Comparison of ENCODE assay signal across 8 mouse cellular contexts in the genomic region with DNA sequence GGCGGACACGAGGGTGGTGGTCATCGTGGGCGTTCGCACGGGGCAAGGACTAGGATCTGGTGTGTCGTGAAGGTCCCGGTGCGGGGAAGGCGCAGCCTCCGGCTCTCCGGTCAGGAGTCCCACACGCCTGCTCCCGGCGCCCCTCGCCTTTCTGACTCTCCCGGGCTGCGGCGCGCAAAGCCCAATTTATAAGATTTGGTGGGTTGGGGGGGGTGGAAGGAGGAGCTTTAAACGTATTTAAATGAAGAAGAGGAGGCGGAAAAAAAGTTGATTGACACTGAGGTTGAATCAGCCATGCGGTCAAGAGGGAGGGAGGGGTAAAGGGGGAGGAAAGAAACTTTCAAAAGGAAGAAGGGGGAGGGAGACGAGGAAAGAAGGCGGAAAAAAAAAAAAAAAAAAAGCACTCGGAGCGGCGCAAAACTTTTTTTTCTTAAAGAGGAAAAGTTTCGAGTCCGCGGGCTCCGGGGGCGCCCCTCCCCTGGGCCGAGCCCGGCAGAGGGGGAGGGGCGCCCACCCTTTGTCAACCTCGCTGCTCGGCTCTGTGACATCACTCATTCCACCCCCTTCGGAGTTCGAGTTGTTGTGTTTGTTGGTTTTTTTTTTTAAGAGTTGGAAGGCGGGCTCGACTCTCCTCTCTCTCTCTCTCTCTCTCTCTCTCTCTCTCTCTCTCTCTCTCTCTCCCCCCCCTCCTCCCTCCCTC. TPM values are rescaled to one million over a fixed set of nuclear protein-coding genes. Genes with fewer than 3 reads are reported as not detected.
DNase-seq lines count a peak whose midpoint lies in the region; ATAC-seq and TF ChIP-seq lines count a peak whose summit lies in the region.

A gene (minus strand): TSS at position 162 of the 700 bp plus-strand sequence.

- no peak for TF ChIP-seq RAD21 in MEL (IDR thresholded peaks at IDR 0.05; ENCODE audit: low read depth, low read length)

- ATAC-seq in hindbrain, embryonic 12.5 days (ENCODE audit: low FRiP score): peak; percentile 42

- H3K79me2 ChIP-seq in MEL (ENCODE audit: control insufficient read depth, insufficient read depth, low read length, poor library complexity): peaks cover 36% of the 10 kb centered on the region

- peak within 1 kb of the TSS; percentile 96 for H3K27ac ChIP-seq in MEL (ENCODE audit: control insufficient read depth, low read depth, low read length)
- peak within 1 kb of the TSS; percentile 96 for H3K27ac ChIP-seq in hindbrain, embryonic 12.5 days

- no peaks in the 10 kb centered on the region for H3K9me3 ChIP-seq in MEL (replicated peaks; ENCODE audit: insufficient read depth, low read length)
- no peaks in the 10 kb centered on the region for H3K9me3 ChIP-seq in hindbrain, embryonic 12.5 days (replicated peaks)

- peak; percentile 97 for DNase-seq in MEL (ENCODE audit: low read depth, low spot score)
- DNase-seq in c-Kit-positive CD71-positive TER-119-negative erythroid progenitor cells, embryonic 14.5 days (ENCODE audit: low read depth): peak; percentile 92
- peak; percentile 74 to 81 for DNase-seq in frontal cortex, postnatal 14 days (ENCODE audit: low spot score in 2 of 2)
- DNase-seq in layer of hippocampus, postnatal 25 days (ENCODE audit: extremely low spot score in 1 of 2, low spot score in 1 of 2): peak; percentile 59 to 63
- peak; percentile 95 to 97 for DNase-seq in lung, postnatal 4 days
- DNase-seq in right cerebral cortex, adult 2 months (ENCODE audit: low spot score in 2 of 2): peak; percentile 54 to 59
- peak; percentile 95 for DNase-seq in urinary bladder, postnatal 14 days (ENCODE audit: low spot score)

- H3K4me3 ChIP-seq in MEL (ENCODE audit: control insufficient read depth in 1 of 2, insufficient read depth in 1 of 2, low read depth in 2 of 2, low read length in 2 of 2): peak within 1 kb of the TSS; percentile 87 to 88
- peak within 1 kb of the TSS; percentile 72 for H3K4me3 ChIP-seq in hindbrain, embryonic 12.5 days

- peak; percentile 99 for TF ChIP-seq POLR2A in MEL (IDR thresholded peaks at IDR 0.05; ENCODE audit: control insufficient read depth in 1 of 2, insufficient read depth in 1 of 2, low read depth in 1 of 2, low read length in 2 of 2, poor library complexity in 1 of 2)

- peaks cover 0 to 15% of the 10 kb centered on the region in 2 experiments; a peak in 2 of 4 replicates for H3K36me3 ChIP-seq in MEL (ENCODE audit: control insufficient read depth in 1 of 2, insufficient read depth in 2 of 2, low read length in 2 of 2)
- peaks cover 9% of the 10 kb centered on the region; the same call in 1 of the 2 replicates for H3K36me3 ChIP-seq in hindbrain, embryonic 12.5 days

- H3K4me1 ChIP-seq in MEL (ENCODE audit: control insufficient read depth in 1 of 2, insufficient read depth in 2 of 2, low read length in 2 of 2): peaks cover 2 to 11% of the 10 kb centered on the region in 2 experiments; a peak in 2 of 4 replicates
- peaks cover 36% of the 10 kb centered on the region for H3K4me1 ChIP-seq in hindbrain, embryonic 12.5 days

- TF ChIP-seq CTCF in MEL (IDR thresholded peaks at IDR 0.05 in 2 of 3, conservative IDR thresholded peaks at IDR 0.05 in 1 of 3; ENCODE audit: control insufficient read depth in 1 of 3, insufficient read depth in 1 of 3, low read depth in 2 of 3, low read length in 3 of 3, poor library complexity in 1 of 3, severe bottlenecking in 1 of 3): no peak

- H3K9ac ChIP-seq in MEL (ENCODE audit: control insufficient read depth, low read depth, low read length, poor library complexity, severe bottlenecking): peak within 1 kb of the TSS; percentile 98
- H3K9ac ChIP-seq in hindbrain, embryonic 12.5 days: peak within 1 kb of the TSS; percentile 90

- peak within 1 kb of the TSS; percentile 93 for H3K4me2 ChIP-seq in hindbrain, embryonic 12.5 days (replicated peaks)

- no peaks in the 10 kb centered on the region for H3K27me3 ChIP-seq in MEL (ENCODE audit: control insufficient read depth in 1 of 2, insufficient read depth in 2 of 2, low read length in 2 of 2)
- peaks cover 8% of the 10 kb centered on the region for H3K27me3 ChIP-seq in hindbrain, embryonic 12.5 days

- WGBS in hindbrain, embryonic 12.5 days: under 1% methylated on average over 35 of the region's 42 CpGs

- no peak; a peak in 1 of 4 replicates for TF ChIP-seq EP300 in MEL (IDR thresholded peaks at IDR 0.05; ENCODE audit: low read depth in 1 of 2, low read length in 2 of 2)

TF ChIP-seq in MEL, 35 proteins besides CTCF, POLR2A, EP300 and RAD21:
- TF ChIP-seq ELF1 (IDR thresholded peaks at IDR 0.05; ENCODE audit: low read depth, low read length) (peak; percentile 62; the same call in 1 of the 2 replicates), CHD1 (IDR thresholded peaks at IDR 0.05; ENCODE audit: low read depth, low read length) (no peak), ZC3H11A (IDR thresholded peaks at IDR 0.05; ENCODE audit: low read depth, low read length) (peak; percentile 27; the same call in 1 of the 2 replicates), POLR2AphosphoS5 (IDR thresholded peaks at IDR 0.05; ENCODE audit: borderline replicate concordance, low read depth, low read length) (peak; percentile 92; the same call in 1 of the 2 replicates), HCFC1 (IDR thresholded peaks at IDR 0.05; ENCODE audit: low read depth, low read length) (peak; percentile 37; the same call in 1 of the 2 replicates), MXI1 (IDR thresholded peaks at IDR 0.05; ENCODE audit: low read depth, low read length) (no peak; the same call in none of the 2 replicates), USF1 (IDR thresholded peaks at IDR 0.05; ENCODE audit: low read depth, low read length) (peak; percentile 48), MAX (IDR thresholded peaks at IDR 0.05; ENCODE audit: low read length) (no peak; the same call in 1 of the 2 replicates), MYC (IDR thresholded peaks at IDR 0.05; ENCODE audit: low read depth, low read length) (peak; percentile 95), NELFE (IDR thresholded peaks at IDR 0.05; ENCODE audit: low read depth, low read length) (peak; percentile 99), MAZ (IDR thresholded peaks at IDR 0.05; ENCODE audit: low read depth, low read length) (peak; percentile 86), MYB (IDR thresholded peaks at IDR 0.05; ENCODE audit: low read depth, low read length) (peak; percentile 53), CHD2 (IDR thresholded peaks at IDR 0.05; ENCODE audit: low read length) (no peak; the same call in none of the 2 replicates), E2F4 (IDR thresholded peaks at IDR 0.05; ENCODE audit: borderline replicate concordance, low read depth, low read length) (0 out of 2 replicates have a peak, but pooled peaks have one; percentile 74), JUND (IDR thresholded peaks at IDR 0.05; ENCODE audit: low read depth, low read length) (peak; percentile 98), KAT2A (conservative IDR thresholded peaks at IDR 0.05; ENCODE audit: low read depth, low read length) (peak; percentile 43; the same call in 1 of the 2 replicates), TCF12 (IDR thresholded peaks at IDR 0.05; ENCODE audit: low read depth, low read length) (peak; percentile 49), NRF1 (IDR thresholded peaks at IDR 0.05; ENCODE audit: insufficient read depth, low read depth, low read length, poor library complexity, severe bottlenecking) (peak; percentile 29; the same call in 1 of the 2 replicates), TBP (IDR thresholded peaks at IDR 0.05; ENCODE audit: low read depth, low read length) (peak; percentile 96), POLR2AphosphoS2 (IDR thresholded peaks at IDR 0.05; ENCODE audit: low read length) (peak; percentile 99), USF2 (IDR thresholded peaks at IDR 0.05; ENCODE audit: borderline replicate concordance in 1 of 2, insufficient read depth in 1 of 2, low read depth in 1 of 2, low read length in 2 of 2) (no peak), MEF2A (IDR thresholded peaks at IDR 0.05; ENCODE audit: extremely low read depth, insufficient replicate concordance, low read depth, low read length, poor library complexity, severe bottlenecking) (no peak), ZKSCAN1 (IDR thresholded peaks at IDR 0.05; ENCODE audit: low read depth, low read length) (no peak), RCOR1 (IDR thresholded peaks at IDR 0.05; ENCODE audit: low read depth, low read length) (peak; percentile 64), SIN3A (IDR thresholded peaks at IDR 0.05; ENCODE audit: low read length) (peak; percentile 85), ZMIZ1 (IDR thresholded peaks at IDR 0.05; ENCODE audit: low read depth, low read length) (peak; percentile 100), ZNF384 (IDR thresholded peaks at IDR 0.05; ENCODE audit: low read depth, low read length) (peak; percentile 97), SMC3 (IDR thresholded peaks at IDR 0.05; ENCODE audit: low read depth, low read length) (no peak), ETS1 (IDR thresholded peaks at IDR 0.05; ENCODE audit: low read depth, low read length) (peak; percentile 73), GABPA (IDR thresholded peaks at IDR 0.05; ENCODE audit: low read depth, low read length) (0 out of 2 replicates have a peak, but pooled peaks have one; percentile 52), GATA1 (IDR thresholded peaks at IDR 0.05; ENCODE audit: low read depth, low read length) (no peak), MAFK (IDR thresholded peaks at IDR 0.05; ENCODE audit: borderline replicate concordance, low read depth, low read length) (peak; percentile 53; the same call in 1 of the 2 replicates), UBTF (IDR thresholded peaks at IDR 0.05; ENCODE audit: borderline replicate concordance, insufficient read depth, low read depth, low read length) (no peak), TAL1 (IDR thresholded peaks at IDR 0.05; ENCODE audit: low read length) (no peak), BHLHE40 (IDR thresholded peaks at IDR 0.05; ENCODE audit: borderline replicate concordance, low read depth, low read length) (peak; percentile 41; the same call in 1 of the 2 replicates)

RNA-seq across cellular contexts. Expression of the gene that starts here (rescaled TPM):
- 1.2 and 1.5 TPM in 2 replicates for total RNA-seq in MEL (2012; rRNA removed)
- 10 to 100 TPM in 1 of 2 experiments, not detected in 1; 22.5 TPM for polyA plus RNA-seq in MEL (2012; ENCODE audit: insufficient read depth in 1 of 2, insufficient read length in 2 of 2, low read depth in 1 of 2, low replicate concordance in 2 of 2, missing spikeins in 1 of 2)
- 87.2 and 92.3 TPM in 2 replicates for polyA plus RNA-seq in hindbrain, embryonic 12.5 days (2016; fragmentation: Nextera tagmentation; extraction: Ambion mirVana)
- total RNA-seq in layer of hippocampus, postnatal 25 days (2021): 10 to 100 TPM; 37.2 to 40.8 TPM

Comparison
In these comparisons a context has a peak if more than half of its experiments do, and no peak if none do; other contexts are left out.
1. Peak in every context shown above with its lines: DNase-seq, ATAC-seq, H3K4me3 ChIP-seq and H3K27ac ChIP-seq.
2. RNA of the gene that starts here (total RNA-seq): 37.2 to 40.8 TPM in layer of hippocampus, postnatal 25 days; 1.2 to 1.5 TPM in MEL; every median in the first group is over 10 times any median in the second.